Mouse (Mus musculus) B cell, adult 67 days (primary cell): ENCODE data around the gene Cbx1. TPM values are rescaled to one million over a fixed set of nuclear protein-coding genes. Genes with fewer than 3 reads are reported as not detected.

Source experiments
- total RNA-seq, 2 experiments: library from RNA; stranded (reverse); gene quantifications; 4 replicates each; pipeline ENCODE4 v1.2.4; 2023

Cbx1 gene
- total RNA-seq: 10 to 100 TPM; 68.3 to 76.4 TPM

DNA sequence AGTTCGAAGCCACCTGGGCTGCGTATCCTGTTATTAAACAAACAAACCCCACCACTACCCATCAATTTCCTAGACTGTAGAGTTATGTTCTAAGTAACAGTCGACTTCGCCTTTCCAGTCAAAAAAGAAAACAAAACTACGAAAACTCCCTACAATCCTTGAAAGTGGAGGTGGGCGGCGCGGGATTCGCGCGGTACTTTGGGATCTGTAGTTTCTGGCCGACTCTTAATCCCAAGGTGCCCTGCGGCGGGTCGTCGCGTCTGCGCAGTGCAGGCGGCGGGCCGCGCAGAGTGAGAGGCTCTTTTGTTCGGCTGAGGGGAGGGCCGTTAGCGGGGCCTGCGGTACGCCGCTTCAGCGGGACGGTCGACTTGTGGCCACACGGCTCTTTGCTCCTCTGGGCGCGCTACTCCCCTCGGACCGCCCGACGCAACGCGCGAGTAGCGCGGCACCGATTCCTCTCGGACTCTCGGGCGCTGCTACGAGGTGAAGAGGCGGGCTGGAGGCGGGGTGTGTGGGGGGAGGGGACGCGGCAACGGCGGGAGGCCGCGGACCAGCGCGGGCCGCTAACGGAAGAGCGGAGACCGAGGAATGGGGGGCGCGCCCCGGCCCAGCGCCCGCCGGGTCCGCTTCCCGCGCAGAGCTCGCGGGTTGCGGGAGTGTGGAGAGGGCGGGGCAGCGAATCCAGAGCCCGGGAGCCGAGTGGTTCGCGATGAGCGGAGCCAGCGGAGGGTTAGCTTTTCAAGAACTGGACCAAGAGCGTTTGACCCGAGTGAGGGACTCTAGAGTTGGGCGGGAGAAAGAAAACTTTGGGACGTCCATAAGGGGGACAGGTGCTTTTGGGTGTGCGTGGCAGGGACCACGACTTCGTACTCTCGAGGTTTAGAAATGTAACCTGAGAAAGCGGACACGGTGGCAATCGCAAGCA, at the start of gene Cbx1:
Cbx1 (plus strand) TSS at position 257 of the 925 bp plus-strand sequence.

DNA sequence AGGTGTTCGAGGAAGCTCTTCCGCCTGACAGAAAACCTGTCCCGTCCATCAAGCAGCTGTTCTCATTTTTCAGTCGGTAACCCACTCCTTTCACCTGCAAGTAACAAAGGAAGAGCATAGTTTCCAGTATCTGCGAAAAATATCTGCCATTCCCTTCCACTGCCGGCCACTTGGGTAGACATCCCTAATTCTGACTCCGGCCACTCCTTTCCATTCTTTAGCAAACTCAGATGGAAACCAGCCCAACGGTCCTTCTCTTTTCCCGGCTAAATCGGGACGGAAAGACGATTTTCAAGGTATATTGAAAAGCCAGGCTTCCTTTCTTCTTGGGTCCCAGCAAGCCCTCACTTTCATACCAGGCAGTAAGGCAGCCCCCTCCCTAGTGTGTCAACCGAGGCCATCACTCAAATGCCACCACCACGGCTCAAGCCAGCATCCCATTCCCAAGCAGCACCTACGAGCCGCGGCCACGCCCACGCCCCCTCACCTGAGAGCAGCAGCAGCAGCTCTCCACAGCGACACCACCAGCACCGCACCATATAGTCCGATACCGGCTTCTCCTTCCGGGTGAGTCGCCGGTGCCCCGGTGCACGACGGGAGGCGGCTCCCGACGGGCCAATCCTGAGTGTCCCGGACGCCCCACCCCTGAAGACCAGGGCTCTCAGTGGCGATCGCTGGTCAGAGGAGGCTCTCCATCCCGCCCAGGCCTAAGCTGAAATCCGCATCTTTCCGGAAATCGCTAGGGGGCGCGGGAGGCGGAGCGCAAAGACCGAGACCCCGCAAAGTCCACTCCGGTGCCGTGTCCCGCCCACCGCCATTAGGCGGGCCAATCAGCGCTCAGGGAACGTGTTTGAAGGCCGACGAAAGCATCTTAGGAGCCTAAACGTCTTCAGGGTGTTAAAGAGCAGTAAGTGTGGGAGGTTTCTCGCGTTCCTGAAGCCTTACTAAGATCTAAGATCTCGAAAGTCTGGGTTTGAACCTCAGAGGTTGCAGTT, 11.7 kb upstream of the Cbx1 start, which contains the start of gene Snx11:
Snx11 (minus strand) TSS at position 592 of the 995 bp plus-strand sequence.

DNA sequence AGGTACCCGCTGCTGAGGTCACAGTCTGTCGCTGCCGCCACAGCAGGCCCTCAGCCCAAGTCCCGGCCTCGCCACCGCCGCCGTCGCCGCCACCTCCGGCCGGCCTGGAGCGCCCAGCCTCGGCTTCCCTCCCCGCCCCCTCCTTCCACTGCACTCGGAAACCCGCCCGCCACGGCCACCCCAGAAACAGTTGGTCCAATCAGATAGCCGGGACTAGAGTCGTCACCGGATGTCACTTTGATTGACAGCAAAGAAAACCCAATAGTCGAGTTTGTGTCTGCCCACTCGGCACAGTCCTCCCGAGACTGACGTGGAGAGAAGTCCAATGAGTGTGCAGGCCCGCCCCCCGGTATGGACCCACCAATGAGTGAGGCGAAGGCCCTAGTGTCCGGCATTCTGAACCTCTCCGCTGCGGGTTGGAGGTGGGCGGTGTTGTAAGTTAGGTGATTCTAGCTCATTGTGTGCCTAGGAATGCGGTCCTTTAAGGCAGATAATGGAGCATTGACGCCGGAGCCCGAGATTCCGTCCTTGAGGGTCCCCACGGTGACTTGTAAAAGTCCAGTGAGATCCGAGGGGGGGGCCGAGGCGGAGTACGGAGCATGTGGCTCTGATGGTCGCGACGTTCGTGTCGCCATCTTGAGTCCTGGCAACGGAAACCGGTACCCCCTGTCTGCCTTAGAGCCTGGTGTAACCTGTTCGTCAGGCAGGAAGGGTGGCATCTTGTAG, 41.0 kb downstream of the Cbx1 start, which contains the start of gene Nfe2l1:
Nfe2l1 (minus strand) TSS at position 156 of the 726 bp plus-strand sequence.

DNA sequence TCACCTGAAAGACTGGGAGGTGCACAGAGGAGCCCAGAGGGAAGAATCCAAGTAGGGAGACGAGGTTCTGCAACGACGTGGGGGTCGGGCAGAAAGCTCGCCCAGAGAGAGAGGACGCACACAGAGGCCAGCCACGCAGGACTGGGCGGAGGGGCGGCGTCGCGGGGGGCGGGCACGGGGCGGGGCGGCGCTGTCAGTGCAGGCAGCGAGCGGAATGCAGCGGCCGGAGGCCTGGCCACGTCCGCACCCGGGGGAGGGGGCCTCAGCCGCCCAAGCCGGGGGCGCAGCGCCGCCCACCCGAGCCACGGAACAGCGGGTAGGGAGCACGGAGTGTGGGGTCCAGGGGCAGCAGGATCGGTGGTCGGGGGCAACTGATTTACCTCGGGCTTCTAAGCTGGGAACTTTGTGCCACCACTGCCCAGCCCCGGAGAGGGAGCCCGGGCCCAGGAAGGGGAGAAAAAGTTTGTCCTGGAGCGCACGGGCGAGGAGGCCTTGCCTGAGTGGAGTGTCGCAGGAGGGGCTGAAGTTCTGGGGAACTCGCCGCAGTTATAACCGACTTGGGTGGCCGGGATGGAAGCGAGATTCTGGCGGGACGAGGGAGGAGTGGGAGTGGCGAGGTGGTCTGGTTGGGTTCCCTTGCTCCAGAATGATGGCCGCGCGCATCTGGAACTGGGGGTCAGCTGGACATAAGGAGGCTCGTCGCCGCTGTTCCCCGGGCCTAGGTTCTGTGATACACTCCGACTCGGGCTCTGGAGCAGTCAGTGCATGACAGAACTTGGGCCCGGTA, 60.9 kb downstream of the Cbx1 start, which contains the start of gene Copz2:
Copz2 (plus strand) TSS at position 190 of the 787 bp plus-strand sequence.

Other genes with a start within 250 kb of the Cbx1 start
- gene Snx11, start 11.6 kb upstream of the Cbx1 start, total RNA-seq: 10 to 100 TPM; 71.1 to 80.8 TPM
- 10 to 100 TPM; 88.8 to 92.0 TPM for gene Nfe2l1, start 40.8 kb downstream of the Cbx1 start, total RNA-seq
- not detected for gene Copz2, start 60.7 kb downstream of the Cbx1 start, total RNA-seq
- 10 to 100 TPM; 41.2 to 60.8 TPM for gene Cdk5rap3, start 127.4 kb downstream of the Cbx1 start, total RNA-seq
- not detected for gene Prr15l, start 139.0 kb downstream of the Cbx1 start, total RNA-seq
- gene Pnpo, start 154.9 kb downstream of the Cbx1 start, total RNA-seq: 10 to 100 TPM; 23.5 to 25.4 TPM
- 10 to 100 TPM; 45.7 to 47.3 TPM for gene Sp2, start 193.8 kb downstream of the Cbx1 start, total RNA-seq
- gene Sp6, start 224.3 kb downstream of the Cbx1 start, total RNA-seq: not detected
- gene Scrn2, start 240.8 kb downstream of the Cbx1 start, total RNA-seq: 1 to 10 TPM; 7.1 to 9.1 TPM